In genomic region chr9:44127351-44127801, GRCm38 (mm10) we compare ENCODE assay signal across 11 mouse cellular contexts. TPM values are rescaled to one million over a fixed set of nuclear protein-coding genes. Genes with fewer than 3 reads are reported as not detected.
DNase-seq lines count a peak whose midpoint lies in the region; ATAC-seq and TF ChIP-seq lines count a peak whose summit lies in the region.
"Had no signal": no experiment of that assay in that cellular context is flagged by ENCODE, and none has a peak within 500 bp of the region (broad histone marks: within the 10 kb centered on the region; RNA-seq: fewer than 3 reads in every experiment).

No protein-coding gene starts in this region.

- intact Hi-C loops in gastrocnemius, adult 2 months (cut with DNase I) = loop anchor here (2.0 to 5.0 kb wide), 2 partner anchors 120 to 267 kb away; no protein-coding TSS in a partner anchor

- H3K4me3 ChIP-seq in gastrocnemius, adult 2 months = no peak overlapping the region
- H3K4me3 ChIP-seq: hindbrain, embryonic 13.5 days; limb, embryonic 10.5 days had no signal

- peak; percentile 55 for DNase-seq in gastrocnemius, adult 2 months
- no peak for DNase-seq in gastrocnemius, adult 18-20 months (ENCODE audit: low spot score)
- peak; percentile 45 to 56 for DNase-seq in lung, adult 18-20 months
- DNase-seq in lung, postnatal 25 days (ENCODE audit: low spot score) = no peak
- DNase-seq in kidney, postnatal 36 days = peak; percentile 81 to 86
- no peak for DNase-seq in MN1 (ENCODE audit: low spot score)
- no peak for DNase-seq in spleen, adult 18-20 months
- DNase-seq: cerebellum, postnatal 36 days had no signal

- TF ChIP-seq CTCF in gastrocnemius, adult 2 months (IDR thresholded peaks at IDR 0.05) = no peak

- 0 out of 2 replicates have a peak, but pooled peaks have one; percentile 1 for ATAC-seq in granulocyte monocyte progenitor cell, adult 5-6 weeks (replicated peaks; ENCODE audit: poor library complexity, severe bottlenecking)

- H3K27ac ChIP-seq in gastrocnemius, adult 2 months = peak overlapping the region; percentile 83
- H3K27ac ChIP-seq: hindbrain, embryonic 13.5 days; limb, embryonic 10.5 days had no signal

RNA-seq across cellular contexts. Expression of gene Mcam, which starts 6.9 kb away (rescaled TPM):
- 10 to 100 TPM; 17.5 to 24.4 TPM for total RNA-seq in gastrocnemius, adult 2 months (2021)
- total RNA-seq in gastrocnemius, adult 18-20 months (2021) = 10 to 100 TPM; 19.8 to 32.9 TPM
- total RNA-seq in granulocyte monocyte progenitor cell, adult 5-6 weeks (2014; fragmentation: Nextera tagmentation) = not detected in 2 replicates
- total RNA-seq in granulocyte monocyte progenitor cell, adult 5-6 weeks (2017) = 0.47 and 1.7 TPM in 2 replicates

RNA-seq across cellular contexts. Expression of gene Rnf26, which starts 14.1 kb away (rescaled TPM):
- 1 to 10 TPM; 3.0 to 3.1 TPM for total RNA-seq in gastrocnemius, adult 2 months (2021)
- 1 to 10 TPM; 1.5 to 3.0 TPM for total RNA-seq in gastrocnemius, adult 18-20 months (2021)
- total RNA-seq in granulocyte monocyte progenitor cell, adult 5-6 weeks (2014; fragmentation: Nextera tagmentation) = 44.9 and 55.6 TPM in 2 replicates
- 17.8 and 19.3 TPM in 2 replicates for total RNA-seq in granulocyte monocyte progenitor cell, adult 5-6 weeks (2017)

RNA-seq across cellular contexts. Expression of gene Gm49380, which starts 14.1 kb away (rescaled TPM):
- 1 to 10 TPM in 1 of 2 experiments, under 1 TPM in 1; 0.71 to 1.4 TPM for total RNA-seq in gastrocnemius, adult 2 months (2021)
- 1 to 10 TPM in 1 of 2 experiments, under 1 TPM in 1; 0.43 to 1.9 TPM for total RNA-seq in gastrocnemius, adult 18-20 months (2021)
- total RNA-seq in granulocyte monocyte progenitor cell, adult 5-6 weeks (2014; fragmentation: Nextera tagmentation) = not detected in 2 replicates
- total RNA-seq in granulocyte monocyte progenitor cell, adult 5-6 weeks (2017) = not detected in 2 replicates

RNA-seq across cellular contexts. Expression of gene C1qtnf5, which starts 20.3 kb away (rescaled TPM):
- 1 to 10 TPM; 2.5 to 7.6 TPM for total RNA-seq in gastrocnemius, adult 2 months (2021)
- 1 to 10 TPM; 3.9 to 5.4 TPM for total RNA-seq in gastrocnemius, adult 18-20 months (2021)
- not detected in 2 replicates for total RNA-seq in granulocyte monocyte progenitor cell, adult 5-6 weeks (2014; fragmentation: Nextera tagmentation)
- not detected in 2 replicates for total RNA-seq in granulocyte monocyte progenitor cell, adult 5-6 weeks (2017)

RNA-seq across cellular contexts. Expression of gene Mfrp, which starts 25.8 kb away (rescaled TPM):
- not detected for total RNA-seq in gastrocnemius, adult 2 months (2021)
- not detected for total RNA-seq in gastrocnemius, adult 18-20 months (2021)
- total RNA-seq in granulocyte monocyte progenitor cell, adult 5-6 weeks (2014; fragmentation: Nextera tagmentation) = not detected in 2 replicates
- total RNA-seq in granulocyte monocyte progenitor cell, adult 5-6 weeks (2017) = 0.15 TPM in 1 of 2 replicates, not detected in the other

Comparison
In these comparisons a context has a peak if more than half of its experiments do, and no peak if none do; other contexts are left out.
1. DNase-seq: peak in gastrocnemius, adult 2 months (single experiment), lung, adult 18-20 months (2 of 2) and kidney, postnatal 36 days (2 of 2); none in gastrocnemius, adult 18-20 months (single experiment), lung, postnatal 25 days (single experiment), MN1 (single experiment) and spleen, adult 18-20 months (0 of 2).
2. RNA of gene Mcam, which starts 6.9 kb away (total RNA-seq): 19.8 to 32.9 TPM in gastrocnemius, adult 18-20 months and 17.5 to 24.4 TPM in gastrocnemius, adult 2 months; 0.47 to 1.7 TPM in granulocyte monocyte progenitor cell, adult 5-6 weeks; every median in the first group is over 4 times any median in the second.
3. RNA of gene Rnf26, which starts 14.1 kb away (total RNA-seq): 17.8 to 55.6 TPM in granulocyte monocyte progenitor cell, adult 5-6 weeks; 3.0 to 3.1 TPM in gastrocnemius, adult 2 months and 1.5 to 3.0 TPM in gastrocnemius, adult 18-20 months; every median in the first group is over 4 times any median in the second.